Mouse (Mus musculus): ENCODE measurements around the gene Fam173a. TPM values are rescaled to one million over a fixed set of nuclear protein-coding genes. Genes with fewer than 3 reads are reported as not detected.

The Fam173a gene
- polyA plus RNA-seq (2016; fragmentation: Nextera tagmentation; extraction: Ambion mirVana) = 59.8 and 68.1 TPM in 2 replicates

DNA sequence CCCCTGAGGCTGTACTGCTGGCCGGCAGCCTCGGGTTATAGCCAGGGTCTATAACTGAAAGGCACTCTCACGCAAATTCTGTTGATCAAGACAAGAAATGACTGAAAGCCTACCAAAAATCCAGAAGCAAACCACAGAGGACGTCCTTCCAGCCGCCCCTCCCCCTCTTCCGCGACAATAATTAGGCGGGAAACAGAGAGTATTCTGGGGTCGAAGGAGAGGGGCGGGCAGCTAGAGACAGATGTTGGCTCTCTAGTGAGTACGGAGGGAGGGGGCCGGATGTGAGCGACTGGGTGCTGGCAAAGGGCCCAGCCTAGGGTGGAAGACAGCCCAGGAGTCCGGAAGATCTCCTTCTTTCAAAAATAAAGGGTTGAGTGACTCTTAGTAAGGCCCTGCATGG is at the start of gene Fam173a:
Gene Fam173a, minus strand, starts transcription at position 287 of the 400 bp plus-strand sequence.
- Histone ChIP-seq H3K4me1 (peaks cover 62% of the 10 kb centered on the region), H3K4me3 (peak within 1 kb of the TSS; percentile 81), H3K27me3 (replicated peaks) (no peaks in the 10 kb centered on the region), H3K27ac (peak within 1 kb of the TSS; percentile 93), H3K4me2 (peak within 1 kb of the TSS; percentile 80), H3K36me3 (peaks cover 41% of the 10 kb centered on the region), H3K9ac (peak within 1 kb of the TSS; percentile 79), H3K9me3 (replicated peaks) (no peaks in the 10 kb centered on the region)
- peak; percentile 48 for ATAC-seq
- under 1% methylated on average over 14 of the region's 14 CpGs for WGBS (ENCODE audit: insufficient replicate concordance)

DNA sequence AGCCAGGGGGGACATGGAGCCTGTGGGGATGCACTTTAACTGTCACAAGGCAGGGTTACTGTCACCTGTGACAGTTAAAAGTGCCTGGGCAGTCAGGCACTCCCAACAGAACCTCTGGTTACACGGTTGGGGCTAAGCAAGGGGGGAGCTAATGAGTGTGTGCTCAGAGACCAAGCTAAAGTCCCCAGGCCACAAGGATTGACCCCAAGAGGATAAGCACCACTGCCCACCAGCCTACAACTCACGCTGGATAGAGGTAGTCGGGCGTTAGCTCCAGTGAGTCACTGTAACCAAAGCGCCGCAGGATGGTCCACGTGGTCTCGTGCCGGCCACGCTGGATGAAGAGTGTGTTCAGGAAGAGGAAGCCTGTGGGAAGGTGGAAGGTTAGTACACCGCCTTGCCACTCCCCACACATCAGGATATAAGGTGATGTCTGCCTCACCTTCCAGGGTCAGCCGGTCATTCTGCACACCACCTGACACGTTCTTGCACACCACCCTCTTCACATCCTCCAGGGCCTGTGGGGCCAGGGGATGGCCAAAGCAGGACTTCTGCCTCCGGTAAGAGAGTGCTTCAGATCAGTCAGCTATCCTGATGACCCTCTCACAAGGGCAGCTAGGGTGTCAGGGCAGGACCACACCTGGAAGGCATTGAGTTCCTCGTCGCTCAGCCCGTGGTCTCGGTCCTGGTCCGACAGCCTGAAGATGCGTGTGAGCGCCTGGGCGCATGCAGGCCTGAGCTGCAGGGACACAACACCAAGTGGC is 48.6 kb upstream of the Fam173a start, which contains the start of gene Gm20683:
Gene Gm20683, minus strand, starts transcription at position 647 of the 764 bp plus-strand sequence.
- H3K9ac ChIP-seq = no peak within 1 kb of the TSS
- H3K4me1 ChIP-seq = peaks cover 65% of the 10 kb centered on the region
- H3K27me3 ChIP-seq (replicated peaks) = no peaks in the 10 kb centered on the region
- ATAC-seq = no peak
- H3K4me2 ChIP-seq = no peak within 1 kb of the TSS; the same call in 1 of the 2 replicates
- no peak within 1 kb of the TSS for H3K4me3 ChIP-seq
- H3K9me3 ChIP-seq (replicated peaks) = no peaks in the 10 kb centered on the region
- H3K27ac ChIP-seq = no peak within 1 kb of the TSS
- H3K36me3 ChIP-seq = peaks cover 72% of the 10 kb centered on the region
- 90% methylated on average over 22 of the region's 22 CpGs for WGBS (ENCODE audit: insufficient replicate concordance)

DNA sequence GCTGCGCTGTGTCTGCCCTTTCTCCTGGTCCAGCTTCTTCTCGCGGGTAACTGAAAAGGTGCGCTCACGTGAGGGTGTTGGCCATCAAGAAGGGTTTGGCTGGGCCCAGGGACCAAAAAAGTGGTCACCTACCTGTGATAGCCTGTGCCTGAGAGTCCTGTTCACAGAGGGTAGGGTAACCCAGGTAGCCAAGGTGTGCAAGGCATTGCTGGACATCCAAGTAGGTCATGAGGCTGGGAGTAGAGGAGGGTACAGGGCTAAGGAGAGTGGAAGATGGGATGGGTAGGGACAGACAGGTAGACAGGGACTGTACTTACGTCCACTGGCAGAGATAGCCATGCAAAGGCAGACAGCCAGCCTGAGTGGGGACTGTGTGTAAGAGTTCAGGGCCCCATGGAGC is 47.8 kb upstream of the Fam173a start:
- no peaks in the 10 kb centered on the region for H3K9me3 ChIP-seq (replicated peaks)
- 90% methylated on average over 6 of the region's 6 CpGs for WGBS (ENCODE audit: insufficient replicate concordance)
- H3K4me2 ChIP-seq = no peak overlapping the region
- no peak for ATAC-seq
- no peak overlapping the region for H3K4me3 ChIP-seq
- H3K9ac ChIP-seq = no peak overlapping the region
- H3K4me1 ChIP-seq = peaks cover 73% of the 10 kb centered on the region
- no peak overlapping the region for H3K27ac ChIP-seq
- H3K27me3 ChIP-seq (replicated peaks) = no peaks in the 10 kb centered on the region
- H3K36me3 ChIP-seq = peaks cover 70% of the 10 kb centered on the region

DNA sequence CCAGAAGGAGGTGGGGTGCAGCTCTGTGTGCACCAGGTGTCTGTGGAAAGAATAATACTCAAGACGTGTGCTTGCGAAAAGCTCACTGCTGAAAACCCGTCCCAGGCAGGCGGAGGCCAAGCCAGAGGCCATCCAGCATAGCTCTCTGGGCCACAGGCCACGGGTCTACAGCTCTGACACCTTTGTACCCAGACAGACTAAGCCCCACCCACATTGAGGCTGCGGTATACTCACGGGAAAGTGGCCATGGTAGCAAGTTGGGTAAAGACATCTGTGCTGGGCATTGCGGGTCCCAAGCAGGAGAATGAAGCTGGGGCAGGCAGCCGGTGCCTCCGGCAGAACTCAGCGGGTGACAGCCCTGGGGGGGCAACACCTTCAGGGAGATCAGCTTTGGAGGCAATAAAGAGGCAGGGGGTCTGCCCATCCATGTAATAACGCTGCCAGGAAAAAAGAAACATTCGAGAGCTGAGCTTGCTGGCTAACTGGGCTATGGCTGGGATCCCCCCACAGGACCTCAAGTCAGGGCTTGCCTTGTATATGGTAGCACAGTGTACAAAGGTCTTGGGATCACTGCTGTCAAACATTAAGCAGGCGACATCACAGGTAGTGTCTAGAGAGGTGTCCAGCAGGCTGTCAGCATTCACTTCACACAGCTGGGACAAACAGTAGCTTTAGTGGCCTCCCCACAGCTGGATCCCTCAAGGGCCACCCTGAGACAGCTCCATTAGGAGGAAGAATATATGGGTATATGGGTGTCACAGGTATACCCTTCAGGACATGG is 46.9 kb upstream of the Fam173a start:
- H3K36me3 ChIP-seq = peaks cover 72% of the 10 kb centered on the region
- no peak overlapping the region; the same call in 1 of the 2 replicates for H3K9ac ChIP-seq
- peak overlapping the region; percentile 48 for H3K27ac ChIP-seq
- no peak overlapping the region for H3K4me3 ChIP-seq
- no peaks in the 10 kb centered on the region for H3K27me3 ChIP-seq (replicated peaks)
- 79% methylated on average over 14 of the region's 14 CpGs for WGBS (ENCODE audit: insufficient replicate concordance)
- H3K4me1 ChIP-seq = peaks cover 74% of the 10 kb centered on the region
- H3K9me3 ChIP-seq (replicated peaks) = no peaks in the 10 kb centered on the region
- no peak overlapping the region for H3K4me2 ChIP-seq
- ATAC-seq = no peak

DNA sequence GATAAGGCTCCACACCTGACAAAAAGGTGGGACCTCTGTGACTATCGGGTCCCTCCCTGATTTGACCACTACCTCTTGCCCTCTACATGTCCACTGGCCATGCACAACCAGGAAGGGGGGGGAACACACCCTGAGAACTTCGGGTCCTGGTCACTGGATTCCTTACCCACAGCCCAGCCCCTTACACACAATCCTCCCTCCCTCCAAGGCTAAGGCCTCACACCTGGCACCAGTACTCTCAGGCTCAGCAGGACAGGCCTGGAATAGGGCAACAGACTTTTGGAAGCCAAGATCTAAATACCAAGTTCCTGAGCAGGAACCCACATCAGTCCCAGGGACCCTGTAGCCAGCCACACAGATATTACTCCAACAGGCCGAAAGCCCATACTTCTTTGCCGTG is 46.2 kb upstream of the Fam173a start:
- Histone ChIP-seq H3K27ac (peak overlapping the region; percentile 48), H3K4me1 (peaks cover 78% of the 10 kb centered on the region), H3K9ac (no peak overlapping the region)

DNA sequence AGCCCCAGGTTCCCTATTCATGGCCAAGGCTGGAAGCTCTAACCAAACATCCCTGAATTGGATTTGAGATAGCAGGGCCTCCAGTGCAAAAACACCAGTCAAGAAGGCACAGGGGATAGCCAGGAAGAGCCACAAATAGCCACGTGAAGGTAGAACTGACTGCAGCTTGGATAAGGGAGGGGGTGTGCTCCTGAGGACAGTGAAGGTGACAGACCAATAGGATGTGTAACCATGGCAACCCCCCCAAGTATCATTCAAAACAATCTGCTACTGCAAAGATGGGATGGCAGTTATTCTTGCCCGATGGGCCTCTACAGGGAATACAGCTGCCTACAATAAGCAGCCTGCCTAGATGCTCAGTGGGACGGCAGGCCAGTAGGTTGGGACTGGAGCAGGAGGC is 44.8 kb upstream of the Fam173a start:
- Histone ChIP-seq H3K27ac (peak overlapping the region; percentile 12; the same call in 1 of the 2 replicates), H3K27me3 (replicated peaks) (no peaks in the 10 kb centered on the region), H3K9me3 (replicated peaks) (no peaks in the 10 kb centered on the region), H3K9ac (no peak overlapping the region), H3K4me3 (no peak overlapping the region), H3K4me2 (peak overlapping the region; percentile 71), H3K36me3 (peaks cover 71% of the 10 kb centered on the region), H3K4me1 (peaks cover 71% of the 10 kb centered on the region)
- WGBS (ENCODE audit: insufficient replicate concordance) = 49% methylated on average over 3 of the region's 3 CpGs
- ATAC-seq = no peak

More for the DNA sequence above, 46.2 kb upstream of the Fam173a start:
- WGBS (ENCODE audit: insufficient replicate concordance) = 83% methylated on average over 4 of the region's 4 CpGs
- Histone ChIP-seq H3K4me2 (no peak overlapping the region), H3K4me3 (no peak overlapping the region), H3K27me3 (replicated peaks) (no peaks in the 10 kb centered on the region), H3K36me3 (peaks cover 77% of the 10 kb centered on the region), H3K9me3 (replicated peaks) (no peaks in the 10 kb centered on the region)
- no peak for ATAC-seq

DNA sequence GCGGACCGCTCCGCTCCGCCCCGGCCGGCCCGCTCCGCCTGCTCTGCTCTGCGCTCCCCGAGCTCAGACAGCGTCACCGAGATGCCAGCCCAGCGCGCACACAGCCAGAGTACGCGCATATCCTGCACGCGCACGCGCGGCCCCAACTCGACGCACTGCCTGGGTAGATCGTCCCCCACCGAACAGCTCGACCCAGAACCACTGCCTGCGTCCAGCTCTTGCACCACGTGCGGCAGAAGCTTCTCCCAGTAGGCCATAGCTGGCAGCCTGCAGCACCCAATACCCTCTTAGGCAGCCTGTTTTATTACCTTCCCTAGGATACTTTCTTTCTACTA is 44.3 kb upstream of the Fam173a start, which contains the start of gene Rhbdl1:
Gene Rhbdl1, minus strand, starts transcription at position 220 of the 335 bp plus-strand sequence.
- H3K27ac ChIP-seq = peak within 1 kb of the TSS; percentile 12

DNA sequence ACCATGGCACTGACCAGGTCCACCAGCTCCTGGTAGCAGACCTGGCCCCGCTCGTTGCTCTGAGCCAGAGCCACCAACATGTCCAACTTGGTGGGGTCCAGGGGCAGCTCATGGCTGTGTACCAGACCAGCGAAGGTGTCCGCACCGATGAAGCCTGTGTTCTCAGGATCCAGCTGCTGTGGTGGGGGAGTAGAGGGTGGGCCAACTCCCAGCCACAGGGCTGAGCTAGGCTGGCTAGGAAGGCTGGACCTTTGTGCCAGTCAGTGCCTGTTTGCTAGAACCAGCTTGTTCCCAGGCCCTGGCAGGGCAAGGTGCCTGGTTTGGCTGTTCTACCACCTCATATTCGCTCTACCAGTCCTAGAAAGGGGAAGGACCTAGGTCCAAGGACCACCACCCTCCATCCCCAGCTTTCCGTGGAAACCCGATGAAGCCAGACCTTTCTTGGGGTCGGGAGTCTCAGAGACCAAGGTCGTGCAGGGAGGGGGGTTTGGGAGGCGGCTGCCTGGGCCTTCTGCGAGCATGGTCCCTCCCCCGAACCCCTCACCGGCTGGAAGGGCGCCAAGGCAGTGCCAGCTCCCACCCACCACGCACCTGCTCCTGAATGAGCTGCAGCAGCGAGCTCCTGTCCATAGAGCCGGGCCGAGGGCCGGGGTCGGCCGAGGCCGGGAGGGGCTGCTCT is 43.8 kb upstream of the Fam173a start:
- H3K36me3 ChIP-seq = peaks cover 65% of the 10 kb centered on the region
- peak overlapping the region; percentile 71 for H3K4me2 ChIP-seq
- WGBS (ENCODE audit: insufficient replicate concordance) = 25% methylated on average over 22 of the region's 23 CpGs
- peak overlapping the region; percentile 38 for H3K4me3 ChIP-seq
- H3K4me1 ChIP-seq = peaks cover 74% of the 10 kb centered on the region
- ATAC-seq = no peak
- H3K27ac ChIP-seq = peak overlapping the region; percentile 12
- no peaks in the 10 kb centered on the region for H3K27me3 ChIP-seq (replicated peaks)
- peak overlapping the region; percentile 56 for H3K9ac ChIP-seq
- H3K9me3 ChIP-seq (replicated peaks) = no peaks in the 10 kb centered on the region

More for the DNA sequence above, 44.3 kb upstream of the Fam173a start, which contains the start of gene Rhbdl1:
- peak within 1 kb of the TSS; percentile 71 for H3K4me2 ChIP-seq
- H3K4me3 ChIP-seq = peak within 1 kb of the TSS; percentile 38
- peaks cover 69% of the 10 kb centered on the region for H3K4me1 ChIP-seq
- H3K9ac ChIP-seq = peak within 1 kb of the TSS; percentile 56
- no peaks in the 10 kb centered on the region for H3K27me3 ChIP-seq (replicated peaks)
- H3K9me3 ChIP-seq (replicated peaks) = no peaks in the 10 kb centered on the region
- peaks cover 66% of the 10 kb centered on the region for H3K36me3 ChIP-seq
- 1% methylated on average over 28 of the region's 29 CpGs for WGBS (ENCODE audit: insufficient replicate concordance)
- ATAC-seq = no peak

DNA sequence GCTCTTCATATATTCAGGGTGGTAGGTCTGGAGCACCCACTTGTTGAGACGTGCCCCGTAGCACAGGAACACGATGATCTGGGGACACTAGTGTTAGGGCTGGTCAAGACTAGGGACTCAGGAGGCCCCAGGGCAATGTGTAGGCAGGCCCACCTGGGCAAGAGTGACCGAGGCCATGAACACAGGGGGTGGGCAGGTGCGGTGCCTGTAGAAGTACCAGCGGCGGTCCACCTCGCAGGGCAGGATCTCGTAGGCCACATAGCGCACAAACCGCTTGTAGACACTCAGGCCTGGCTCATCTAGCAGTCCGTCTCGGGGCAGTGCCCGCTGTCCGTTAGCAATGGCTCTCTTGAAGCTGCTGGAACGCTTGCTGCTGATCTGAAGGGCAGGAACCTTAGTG is 43.1 kb upstream of the Fam173a start:
- Histone ChIP-seq H3K27me3 (replicated peaks) (no peaks in the 10 kb centered on the region), H3K4me3 (no peak overlapping the region), H3K4me2 (peak overlapping the region; percentile 71; the same call in 1 of the 2 replicates), H3K4me1 (peaks cover 81% of the 10 kb centered on the region), H3K9ac (0 out of 2 replicates have a peak overlapping the region, but pooled peaks have one; percentile 56), H3K9me3 (replicated peaks) (no peaks in the 10 kb centered on the region), H3K36me3 (peaks cover 65% of the 10 kb centered on the region), H3K27ac (no peak overlapping the region)
- ATAC-seq = no peak
- 89% methylated on average over 16 of the region's 16 CpGs for WGBS (ENCODE audit: insufficient replicate concordance)

DNA sequence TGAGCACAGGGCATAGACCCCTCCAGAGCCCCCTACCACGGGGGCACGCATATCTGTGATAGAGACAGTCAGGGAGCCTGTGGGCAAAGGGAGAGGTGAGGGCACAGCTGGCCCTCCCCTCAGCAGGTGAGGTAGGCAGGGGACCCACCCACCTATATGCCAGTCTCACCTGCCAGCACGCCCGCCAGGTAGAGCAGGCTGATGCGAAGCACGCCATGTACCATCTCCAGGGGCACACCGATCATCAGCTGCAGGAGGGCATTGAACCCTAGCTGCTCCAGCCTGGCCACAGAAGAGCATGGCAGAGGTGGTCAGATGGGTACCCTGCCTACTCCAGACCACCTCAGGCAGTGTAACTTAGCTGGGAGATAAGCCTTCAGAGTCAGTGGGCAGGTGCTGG is 42.6 kb upstream of the Fam173a start:
- peak overlapping the region; percentile 84 for H3K4me2 ChIP-seq
- WGBS (ENCODE audit: insufficient replicate concordance) = 88% methylated on average over 7 of the region's 7 CpGs
- peaks cover 84% of the 10 kb centered on the region for H3K4me1 ChIP-seq
- H3K9ac ChIP-seq = peak overlapping the region; percentile 92; the same call in 1 of the 2 replicates
- ATAC-seq = no peak
- no peaks in the 10 kb centered on the region for H3K27me3 ChIP-seq (replicated peaks)
- H3K27ac ChIP-seq = no peak overlapping the region
- peaks cover 65% of the 10 kb centered on the region for H3K36me3 ChIP-seq
- peak overlapping the region; percentile 84; the same call in 1 of the 2 replicates for H3K4me3 ChIP-seq
- H3K9me3 ChIP-seq (replicated peaks) = no peaks in the 10 kb centered on the region

DNA sequence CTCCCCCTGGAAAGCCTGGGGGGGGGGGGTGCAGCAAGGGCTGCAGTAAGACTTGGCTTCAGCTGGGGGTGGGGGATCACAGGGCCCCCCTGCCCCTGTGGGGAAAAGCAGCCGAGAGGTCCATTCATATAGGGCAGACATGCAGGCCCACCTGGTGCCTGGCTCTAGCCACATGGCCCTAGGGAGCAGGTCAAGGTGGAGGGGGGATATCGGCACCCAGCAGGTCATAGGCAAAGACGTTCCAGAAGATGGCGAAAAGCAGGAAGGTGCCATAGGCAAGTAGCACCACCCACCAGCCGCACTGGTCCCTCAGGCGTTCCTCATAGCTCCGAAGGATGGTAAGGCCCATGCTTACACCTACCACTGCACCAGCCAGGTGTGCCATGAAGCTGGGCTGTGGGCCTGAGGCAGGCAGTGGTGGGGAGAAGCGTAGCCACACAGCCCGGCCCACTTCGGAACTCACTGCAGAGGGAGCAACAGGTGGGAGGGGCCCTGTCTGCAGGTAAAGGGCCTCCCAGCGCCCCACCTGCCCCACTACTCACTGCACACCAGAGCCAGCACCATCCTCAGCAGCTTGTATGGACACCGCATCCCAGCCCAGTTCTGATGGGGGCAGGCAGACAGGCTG is 42.0 kb upstream of the Fam173a start:
- WGBS (ENCODE audit: insufficient replicate concordance) = 89% methylated on average over 12 of the region's 12 CpGs
- H3K9ac ChIP-seq = peak overlapping the region; percentile 92
- peaks cover 65% of the 10 kb centered on the region for H3K36me3 ChIP-seq
- H3K4me1 ChIP-seq = peaks cover 84% of the 10 kb centered on the region
- no peak for ATAC-seq
- H3K4me2 ChIP-seq = peak overlapping the region; percentile 84
- no peaks in the 10 kb centered on the region for H3K27me3 ChIP-seq (replicated peaks)
- H3K9me3 ChIP-seq (replicated peaks) = no peaks in the 10 kb centered on the region
- H3K27ac ChIP-seq = peak overlapping the region; percentile 93
- H3K4me3 ChIP-seq = peak overlapping the region; percentile 84
